Mouse (Mus musculus): ENCODE measurements around the gene Hspb9.

Hspb9 gene

GRCm38 (mm10) chr11:100759611-100760233 is 46.1 kb downstream of the Hspb9 start, which contains the start of gene Kcnh4:
Gene Kcnh4 (minus strand): TSS chr11:100759942.
- no peak for TF ChIP-seq GATA4 (IDR thresholded peaks at IDR 0.05; ENCODE audit: insufficient replicate concordance, low read length)

- no peak for TF ChIP-seq GATA4 (IDR thresholded peaks at IDR 0.05; ENCODE audit: insufficient replicate concordance, low read length)
These were observed 47.9 kb downstream of the Hspb9 start for GRCm38 (mm10) chr11:100761547-100762045.

- TF ChIP-seq GATA4 (IDR thresholded peaks at IDR 0.05; ENCODE audit: insufficient replicate concordance, low read length) = no peak
These were observed 49.2 kb downstream of the Hspb9 start, which contains the start of gene Hcrt for GRCm38 (mm10) chr11:100762831-100763230. Gene Hcrt (minus strand): TSS chr11:100762931.
